Mouse (Mus musculus) liver, embryonic 14.5 days (tissue): ENCODE results near the gene Atg4a-ps.

Source experiments
- CTCF ChIP-seq: IDR thresholded peaks from 2 replicates; pipeline ENCODE4 v1.5.1; 2016; ENCODE audit warnings: antibody characterized with exemption, low read depth, control low read depth
- EP300 ChIP-seq: IDR thresholded peaks from 2 replicates; pipeline ENCODE4 v1.6.1; 2016; ENCODE audit warnings: antibody characterized with exemption, low read depth

- TF ChIP-seq CTCF (no peak), EP300 (no peak)
These were observed 50.5 kb downstream of the Atg4a-ps start for GRCm38 (mm10) chr3:103595271-103595810.
